Mouse (Mus musculus) stomach, embryonic 16.5 days (tissue): Measurements from ENCODE around the gene Med20. TPM values are rescaled to one million over a fixed set of nuclear protein-coding genes. Genes with fewer than 3 reads are reported as not detected.
"Not testable (repeated sequence)": the region's sequence is repeated elsewhere in the genome, so short reads cannot be mapped to it uniquely, and the experiment has no call there.

Experiments
- ATAC-seq: fragments of 200-750 bp; cut with Nextera tagmentation; 2 replicates; pipeline ENCODE4 v1.8.0; 2017; ENCODE audit warnings: moderate number of reproducible peaks, moderate TSS enrichment; ENCODE audit not compliant: insufficient read depth, low FRiP score
- H3K27ac ChIP-seq: fragments of 300-500 bp; sonication (generic); 2 replicates; pipeline ENCODE4 v1.5.1; 2014; ENCODE audit warnings: low read length
- H3K27me3 ChIP-seq: fragments of 300-500 bp; sonication (generic); 2 replicates; pipeline ENCODE4 v1.6.1; 2014; ENCODE audit warnings: low read length, control low read depth, mixed read lengths; ENCODE audit not compliant: control insufficient read depth, insufficient read depth
- H3K36me3 ChIP-seq: fragments of 300-500 bp; sonication (generic); 2 replicates; pipeline ENCODE4 v1.6.1; 2014; ENCODE audit warnings: low read length; ENCODE audit not compliant: control insufficient read depth, insufficient read depth
- H3K4me1 ChIP-seq: fragments of 300-500 bp; sonication (generic); 2 replicates; pipeline ENCODE4 v1.6.1; 2014; ENCODE audit warnings: low read length, control low read depth, mixed read lengths; ENCODE audit not compliant: control insufficient read depth, insufficient read depth
- H3K4me2 ChIP-seq: fragments of 300-500 bp; sonication (generic); 2 replicates; pipeline ENCODE4 v1.6.1; 2014; ENCODE audit warnings: low read depth, low read length, mixed read lengths
- H3K4me3 ChIP-seq: fragments of 300-500 bp; sonication (generic); replicated peaks from 2 replicates; pipeline ENCODE4 v1.5.1; 2014; ENCODE audit warnings: mild to moderate bottlenecking, low read length
- H3K9ac ChIP-seq: fragments of 300-500 bp; sonication (generic); 2 replicates; pipeline ENCODE4 v1.6.1; 2014; ENCODE audit warnings: low read length
- H3K9me3 ChIP-seq: fragments of 300-500 bp; sonication (generic); replicated peaks from 2 replicates; pipeline ENCODE4 v1.6.1; 2016; ENCODE audit warnings: low read length, control low read depth; ENCODE audit not compliant: control insufficient read depth
- WGBS: fragments of 180-500 bp; shearing (Covaris S2); extraction: QIAGEN DNeasy Blood & Tissue Kit; methylation state at CpG from one replicate; pipeline ENCODE4 v1.1.7; 2014; 5-methylcytosine and 5-hydroxymethylcytosine counted together
- polyA plus RNA-seq: library from polyadenylated mRNA; unstranded; fragments of >200 nt; fragmentation: Nextera tagmentation; extraction: Ambion mirVana; gene quantifications from 2 replicates; pipeline ENCODE4 v1.2.1, GENCODE M21; 2015

Med20 gene
- polyA plus RNA-seq, 1 experiment from 2014 or later, result 40.7 TPM

- H3K9ac ChIP-seq, ATAC-seq, H3K27me3 ChIP-seq, H3K9me3 ChIP-seq, H3K4me3 ChIP-seq, H3K4me1 ChIP-seq, H3K36me3 ChIP-seq, H3K27ac ChIP-seq, H3K4me2 ChIP-seq: not testable (repeated sequence)
- WGBS, result 91% methylated on average over 8 of the region's 8 CpGs
These were observed 43.0 kb downstream of the Med20 start for GRCm38 (mm10) chr17:47654346-47654745.

- no peak overlapping the region for H3K9ac ChIP-seq
- H3K27ac ChIP-seq, result no peak overlapping the region
- H3K4me2 ChIP-seq, result no peak overlapping the region
- WGBS, result 70% methylated on average over 5 of the region's 5 CpGs
- H3K4me1 ChIP-seq, result no peaks in the 10 kb centered on the region
- no peaks in the 10 kb centered on the region for H3K9me3 ChIP-seq
- H3K36me3 ChIP-seq, result no peaks in the 10 kb centered on the region
- H3K4me3 ChIP-seq, result no peak overlapping the region
- ATAC-seq, result no peak
- no peaks in the 10 kb centered on the region for H3K27me3 ChIP-seq
These were observed 44.3 kb downstream of the Med20 start for GRCm38 (mm10) chr17:47655697-47656096.

- Histone ChIP-seq H3K36me3 (no peaks in the 10 kb centered on the region), H3K9ac (no peak overlapping the region), H3K9me3 (no peaks in the 10 kb centered on the region), H3K4me1 (no peaks in the 10 kb centered on the region), H3K27me3 (no peaks in the 10 kb centered on the region), H3K4me3 (no peak overlapping the region), H3K27ac (no peak overlapping the region), H3K4me2 (no peak overlapping the region)
- no peak for ATAC-seq
- 84% methylated on average over 4 of the region's 4 CpGs for WGBS
These were observed 46.5 kb downstream of the Med20 start for GRCm38 (mm10) chr17:47657901-47658300.

DNA sequence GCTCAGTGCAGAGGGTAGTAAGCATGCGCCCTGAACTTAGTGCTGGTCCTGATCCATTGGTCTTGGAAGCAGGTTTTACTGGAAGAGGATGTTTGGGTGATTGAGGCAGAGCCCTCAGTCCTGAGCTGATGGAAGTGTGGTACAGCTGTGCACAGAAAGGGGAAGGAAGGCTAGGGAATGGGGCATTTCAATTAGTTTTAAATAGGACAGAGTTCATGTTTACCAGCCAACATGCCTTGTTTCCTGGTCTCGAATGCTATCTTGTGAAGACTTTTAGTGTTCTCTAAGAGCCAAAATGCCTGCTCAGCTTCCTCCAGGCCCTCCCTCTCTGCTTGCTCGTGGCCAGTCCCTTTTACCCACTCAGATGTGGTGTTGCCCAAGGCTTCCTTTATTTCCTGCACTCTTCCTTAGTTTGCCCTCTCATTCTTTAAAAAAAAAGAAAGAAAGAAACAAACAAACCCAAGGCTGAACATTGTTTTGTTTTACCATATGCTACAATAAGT is 47.4 kb downstream of the Med20 start:
- Histone ChIP-seq H3K27me3 (no peaks in the 10 kb centered on the region), H3K9me3 (no peaks in the 10 kb centered on the region), H3K36me3 (no peaks in the 10 kb centered on the region), H3K4me1 (no peaks in the 10 kb centered on the region), H3K9ac (no peak overlapping the region), H3K4me3 (no peak overlapping the region), H3K27ac (no peak overlapping the region), H3K4me2 (no peak overlapping the region)
- WGBS, result 75% methylated on average over 3 of the region's 3 CpGs
- ATAC-seq, result no peak

GRCm38 (mm10) chr17:47663009-47663713 is 51.8 kb downstream of the Med20 start:
- ATAC-seq, result peak; percentile 40; the same call in 1 of the 2 replicates
- Histone ChIP-seq H3K4me3 (no peak overlapping the region), H3K36me3 (no peaks in the 10 kb centered on the region), H3K27me3 (no peaks in the 10 kb centered on the region), H3K9me3 (no peaks in the 10 kb centered on the region), H3K4me1 (no peaks in the 10 kb centered on the region), H3K4me2 (no peak overlapping the region), H3K9ac (no peak overlapping the region), H3K27ac (no peak overlapping the region)
- WGBS, result 68% methylated on average over 9 of the region's 9 CpGs

DNA sequence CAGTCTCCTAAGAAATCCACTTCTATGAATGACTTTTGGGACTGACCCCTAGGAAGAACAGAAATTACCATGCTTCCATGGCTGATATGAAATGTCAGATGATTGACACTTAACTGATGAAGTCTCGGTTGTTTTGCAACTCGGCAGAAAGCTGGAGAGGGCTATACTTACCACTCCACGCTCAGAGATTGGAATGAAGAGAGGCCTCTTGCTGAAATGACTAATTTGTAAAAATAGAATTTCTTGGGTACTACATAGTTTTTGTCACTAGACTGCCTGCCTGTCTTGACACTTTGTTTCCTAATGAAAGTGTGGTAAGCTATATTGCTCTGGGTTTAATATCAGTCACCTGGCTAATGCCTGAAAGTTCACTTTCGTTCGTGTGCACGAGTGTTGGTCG is 53.1 kb downstream of the Med20 start:
- Histone ChIP-seq H3K9ac (no peak overlapping the region), H3K27ac (no peak overlapping the region), H3K4me3 (no peak overlapping the region), H3K36me3 (no peaks in the 10 kb centered on the region), H3K4me1 (no peaks in the 10 kb centered on the region), H3K27me3 (no peaks in the 10 kb centered on the region), H3K4me2 (no peak overlapping the region), H3K9me3 (no peaks in the 10 kb centered on the region)
- no peak for ATAC-seq
- 78% methylated on average over 7 of the region's 7 CpGs for WGBS

- Histone ChIP-seq H3K27me3 (no peaks in the 10 kb centered on the region), H3K9me3 (no peaks in the 10 kb centered on the region), H3K4me3 (no peak overlapping the region), H3K9ac (no peak overlapping the region), H3K27ac (no peak overlapping the region), H3K36me3 (no peaks in the 10 kb centered on the region), H3K4me2 (no peak overlapping the region), H3K4me1 (peaks cover 9% of the 10 kb centered on the region)
- ATAC-seq, result no peak
- 66% methylated on average over 4 of the region's 4 CpGs for WGBS
These were observed 57.8 kb downstream of the Med20 start for GRCm38 (mm10) chr17:47669166-47669565.

GRCm38 (mm10) chr17:47671988-47672310 is 60.6 kb downstream of the Med20 start:
- ATAC-seq, result peak; percentile 30; the same call in 1 of the 2 replicates
- H3K9ac ChIP-seq, result peak overlapping the region; percentile 72
- no peaks in the 10 kb centered on the region for H3K27me3 ChIP-seq
- H3K4me2 ChIP-seq, result peak overlapping the region; percentile 93
- H3K4me3 ChIP-seq, result peak overlapping the region; percentile 44
- H3K36me3 ChIP-seq, result no peaks in the 10 kb centered on the region
- H3K9me3 ChIP-seq, result no peaks in the 10 kb centered on the region
- WGBS, result 29% methylated on average over 14 of the region's 14 CpGs
- H3K4me1 ChIP-seq, result peaks cover 9% of the 10 kb centered on the region
- no peak overlapping the region for H3K27ac ChIP-seq

DNA sequence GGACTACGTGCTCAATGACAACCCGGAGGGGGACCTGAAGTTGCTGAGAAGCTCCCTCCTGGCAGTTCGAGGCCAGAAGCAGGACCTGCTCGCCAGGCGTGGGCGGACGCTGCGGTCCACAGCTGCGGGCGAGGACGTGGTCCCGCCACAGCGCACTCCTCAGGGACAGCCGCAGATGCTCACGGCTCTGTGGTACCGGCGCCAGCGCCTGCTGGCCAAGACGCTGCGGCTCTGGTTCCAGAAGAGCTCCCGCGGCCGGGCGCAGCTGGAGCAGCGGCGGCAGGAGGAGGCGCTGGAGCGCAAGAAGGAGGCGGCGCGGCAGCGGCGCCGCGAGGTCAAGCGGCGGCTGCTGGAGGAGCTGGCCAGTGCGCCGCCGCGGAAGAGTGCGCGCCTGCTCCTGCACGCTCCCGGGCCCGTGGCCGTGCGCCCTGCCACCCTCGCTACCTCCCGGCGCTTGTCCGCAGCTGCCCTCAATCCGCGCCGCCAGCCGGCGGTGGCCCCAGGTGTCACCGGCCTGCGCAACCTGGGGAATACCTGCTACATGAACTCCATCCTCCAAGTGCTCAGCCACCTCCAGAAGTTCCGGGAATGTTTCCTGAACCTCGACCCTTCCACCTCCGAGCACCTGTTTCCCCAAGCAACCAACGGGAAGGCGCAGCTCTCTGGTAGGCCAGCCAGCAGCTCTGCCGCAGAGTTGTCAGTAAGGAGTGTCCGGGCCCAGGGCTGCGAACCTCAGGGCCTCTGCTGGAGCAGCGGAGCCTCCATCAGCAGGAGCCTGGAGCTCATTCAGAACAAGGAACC is 61.1 kb downstream of the Med20 start:
- Histone ChIP-seq H3K4me2 (peak overlapping the region; percentile 93), H3K4me1 (peaks cover 9% of the 10 kb centered on the region), H3K9me3 (no peaks in the 10 kb centered on the region), H3K27ac (0 out of 2 replicates have a peak overlapping the region, but pooled peaks have one; percentile 38), H3K27me3 (no peaks in the 10 kb centered on the region), H3K36me3 (no peaks in the 10 kb centered on the region), H3K9ac (peak overlapping the region; percentile 72), H3K4me3 (peak overlapping the region; percentile 44)
- ATAC-seq, result peak; percentile 75
- WGBS, result 7% methylated on average over 67 of the region's 68 CpGs
